Mouse (Mus musculus) hindbrain, embryonic 12.5 days (tissue): ENCODE measurements at regions not wholly inside any gene's neighbourhood (a gene's known extent, or its start where the extent isn't known, plus 50 kb on each side); places are given as distances from the start of the nearest gene placed in this dataset.
"Not testable (repeated sequence)": the region's sequence is repeated elsewhere in the genome, so short reads cannot be mapped to it uniquely, and the experiment has no call there.

Source experiments
- ATAC-seq: fragments of 200-750 bp; cut with Nextera tagmentation; 2 replicates; pipeline ENCODE4 v1.8.0; 2017; ENCODE audit warnings: moderate TSS enrichment; ENCODE audit not compliant: low FRiP score
- H3K27ac ChIP-seq: fragments of 300-500 bp; sonication (generic); 2 replicates; pipeline ENCODE4 v1.5.1; 2016; ENCODE audit warnings: mild to moderate bottlenecking
- H3K27me3 ChIP-seq: fragments of 300-500 bp; sonication (generic); 2 replicates; pipeline ENCODE4 v1.6.1; 2016; ENCODE audit warnings: mild to moderate bottlenecking
- H3K36me3 ChIP-seq: fragments of 300-500 bp; sonication (generic); 2 replicates; pipeline ENCODE4 v1.6.1; 2016; ENCODE audit warnings: mild to moderate bottlenecking
- H3K4me1 ChIP-seq: fragments of 300-500 bp; sonication (generic); 2 replicates; pipeline ENCODE4 v1.6.1; 2016
- H3K4me2 ChIP-seq: fragments of 300-500 bp; sonication (generic); replicated peaks from 2 replicates; pipeline ENCODE4 v1.6.1; 2016; ENCODE audit warnings: mild to moderate bottlenecking
- H3K4me3 ChIP-seq: fragments of 300-500 bp; sonication (generic); 2 replicates; pipeline ENCODE4 v1.5.1; 2016; ENCODE audit warnings: mild to moderate bottlenecking
- H3K9ac ChIP-seq: fragments of 300-500 bp; sonication (generic); 2 replicates; pipeline ENCODE4 v1.6.1; 2016; ENCODE audit warnings: mild to moderate bottlenecking, moderate library complexity
- H3K9me3 ChIP-seq: fragments of 300-500 bp; sonication (generic); replicated peaks from 2 replicates; pipeline ENCODE4 v1.6.1; 2016; ENCODE audit warnings: mild to moderate bottlenecking
- WGBS: fragments of 180-500 bp; shearing (Covaris S2); methylation state at CpG from one replicate; pipeline ENCODE4 v1.1.7; 2016; 5-methylcytosine and 5-hydroxymethylcytosine counted together

DNA sequence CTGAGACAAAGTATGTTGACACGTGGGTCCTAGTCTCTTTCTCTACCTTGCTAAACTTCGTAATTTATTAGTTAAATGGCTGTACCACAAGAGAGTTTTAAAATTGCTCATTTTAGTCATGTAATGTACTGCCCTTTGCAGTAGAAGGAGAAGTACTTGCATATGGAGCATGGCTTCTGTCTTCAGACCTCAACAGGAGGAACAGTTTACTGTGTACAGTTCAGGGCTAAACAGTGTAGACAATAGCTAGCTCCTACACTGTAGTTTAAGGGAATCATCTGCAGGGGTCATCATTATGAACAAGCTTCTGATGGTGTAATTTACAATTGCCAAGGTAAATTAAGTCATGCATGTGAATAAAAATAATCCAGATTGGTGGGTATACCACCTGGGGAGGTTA is 111.8 kb upstream of the Zfp960 start:
- H3K4me3 ChIP-seq, H3K9me3 ChIP-seq, H3K36me3 ChIP-seq, H3K9ac ChIP-seq, ATAC-seq, H3K27ac ChIP-seq, H3K27me3 ChIP-seq, H3K4me1 ChIP-seq: not testable (repeated sequence)
- peak overlapping the region; percentile 40 for H3K4me2 ChIP-seq
- 29% methylated on average over 2 of the region's 2 CpGs for WGBS

GRCm38 (mm10) chr17:16997241-16997640 is 66.7 kb upstream of the Zfp960 start:
- not testable (repeated sequence) for H3K36me3 ChIP-seq, H3K27me3 ChIP-seq, H3K4me2 ChIP-seq, H3K4me3 ChIP-seq, H3K9me3 ChIP-seq, H3K9ac ChIP-seq, H3K4me1 ChIP-seq, H3K27ac ChIP-seq, ATAC-seq
- WGBS, result 87% methylated on average over 21 of the region's 21 CpGs

GRCm38 (mm10) chr17:17004632-17005265 is 59.2 kb upstream of the Zfp960 start:
- H3K27ac ChIP-seq, H3K36me3 ChIP-seq, H3K27me3 ChIP-seq, H3K4me1 ChIP-seq, H3K9me3 ChIP-seq: not testable (repeated sequence)
- ATAC-seq, result peak; percentile 100
- peak overlapping the region; percentile 46 for H3K4me3 ChIP-seq
- H3K9ac ChIP-seq, result peak overlapping the region; percentile 49
- peak overlapping the region; percentile 55 for H3K4me2 ChIP-seq
- 2% methylated on average over 16 of the region's 16 CpGs for WGBS

- ATAC-seq, H3K27me3 ChIP-seq, H3K4me1 ChIP-seq, H3K27ac ChIP-seq, H3K9me3 ChIP-seq, H3K36me3 ChIP-seq: not testable (repeated sequence)
- peak overlapping the region; percentile 46 for H3K4me3 ChIP-seq
- H3K9ac ChIP-seq, result peak overlapping the region; percentile 49
- 13% methylated on average over 11 of the region's 11 CpGs for WGBS
- peak overlapping the region; percentile 55 for H3K4me2 ChIP-seq
These were observed 58.6 kb upstream of the Zfp960 start for GRCm38 (mm10) chr17:17005267-17005666.
